Mouse (Mus musculus) left cerebral cortex, postnatal 4 days (tissue): ENCODE measurements around the gene 4921517D22Rik. TPM values are rescaled to one million over a fixed set of nuclear protein-coding genes. Genes with fewer than 3 reads are reported as not detected.

Experiments
- total RNA-seq, 2 experiments: library from RNA; stranded (reverse); gene quantifications; 2 replicates each; pipeline ENCODE4 v1.2.3; 2021

The 4921517D22Rik gene
- total RNA-seq, 2 experiments from 2014 or later = not detected

Other genes with a start within 250 kb of the 4921517D22Rik start
- 100 to 1,000 TPM; 329 to 336 TPM for gene Agtpbp1, start 108.9 kb downstream of the 4921517D22Rik start, total RNA-seq
- 100 to 1,000 TPM; 129 to 143 TPM for gene Naa35, start 108.8 kb downstream of the 4921517D22Rik start, total RNA-seq
- 10 to 100 TPM; 15.5 to 16.5 TPM for gene Golm1, start 18.3 kb downstream of the 4921517D22Rik start, total RNA-seq
- under 1 TPM; 0.46 to 0.48 TPM for gene Spata31d1a, start 16.2 kb upstream of the 4921517D22Rik start, total RNA-seq
- gene Spata31d1b, start 18.2 kb upstream of the 4921517D22Rik start, total RNA-seq = not detected
- under 1 TPM in 1 of 2 experiments, not detected in 1; 0.08 TPM for gene Spata31d1d, start 37.6 kb upstream of the 4921517D22Rik start, total RNA-seq
- under 1 TPM; 0.18 to 0.42 TPM for gene 1700014D04Rik, start 52.6 kb upstream of the 4921517D22Rik start, total RNA-seq
- 10 to 100 TPM; 74.4 to 76.6 TPM for gene Isca1, start 75.7 kb upstream of the 4921517D22Rik start, total RNA-seq
- not detected for gene Gm49354, start 88.1 kb upstream of the 4921517D22Rik start, total RNA-seq
- gene Tut7, start 129.0 kb upstream of the 4921517D22Rik start, total RNA-seq = 10 to 100 TPM; 66.2 to 70.8 TPM